Mouse (Mus musculus): ENCODE measurements around the gene Baiap2l1. TPM values are rescaled to one million over a fixed set of nuclear protein-coding genes. Genes with fewer than 3 reads are reported as not detected.

The Baiap2l1 gene
- polyA plus RNA-seq, 1 experiment: 2.3 TPM

- H3K27me3 ChIP-seq (ENCODE audit: control insufficient read depth, insufficient read depth, low read length): no peaks in the 10 kb centered on the region
- no peaks in the 10 kb centered on the region for H3K36me3 ChIP-seq (ENCODE audit: control insufficient read depth, insufficient read depth, low read length)
- TF ChIP-seq CTCF (IDR thresholded peaks at IDR 0.05; ENCODE audit: control insufficient read depth, insufficient read depth, insufficient replicate concordance, low read depth, low read length) (no peak), POLR2A (IDR thresholded peaks at IDR 0.05; ENCODE audit: control insufficient read depth, low read depth, low read length) (no peak)
- no peak overlapping the region for H3K27ac ChIP-seq (ENCODE audit: control insufficient read depth, insufficient read depth, low read depth, low read length)
- H3K4me1 ChIP-seq (ENCODE audit: control insufficient read depth, insufficient read depth, low read length): no peaks in the 10 kb centered on the region
- H3K4me3 ChIP-seq (ENCODE audit: control insufficient read depth, low read depth, low read length): no peak overlapping the region
Measured at GRCm38 (mm10) chr5:144276898-144277630, 80.8 kb downstream of the Baiap2l1 start.

- H3K4me3 ChIP-seq (ENCODE audit: control insufficient read depth, low read depth, low read length): no peak overlapping the region
- H3K27me3 ChIP-seq (ENCODE audit: control insufficient read depth, insufficient read depth, low read length): no peaks in the 10 kb centered on the region
- TF ChIP-seq POLR2A (IDR thresholded peaks at IDR 0.05; ENCODE audit: control insufficient read depth, low read depth, low read length): no peak
- TF ChIP-seq CTCF (IDR thresholded peaks at IDR 0.05; ENCODE audit: control insufficient read depth, insufficient read depth, insufficient replicate concordance, low read depth, low read length): no peak
- H3K36me3 ChIP-seq (ENCODE audit: control insufficient read depth, insufficient read depth, low read length): no peaks in the 10 kb centered on the region
- no peak overlapping the region for H3K27ac ChIP-seq (ENCODE audit: control insufficient read depth, insufficient read depth, low read depth, low read length)
- H3K4me1 ChIP-seq (ENCODE audit: control insufficient read depth, insufficient read depth, low read length): no peaks in the 10 kb centered on the region
Measured at GRCm38 (mm10) chr5:144274904-144275303, 83.0 kb downstream of the Baiap2l1 start.

GRCm38 (mm10) chr5:144271772-144272171 is 86.1 kb downstream of the Baiap2l1 start:
- no peaks in the 10 kb centered on the region for H3K4me1 ChIP-seq (ENCODE audit: control insufficient read depth, insufficient read depth, low read length)
- TF ChIP-seq CTCF (IDR thresholded peaks at IDR 0.05; ENCODE audit: control insufficient read depth, insufficient read depth, insufficient replicate concordance, low read depth, low read length) (no peak), POLR2A (IDR thresholded peaks at IDR 0.05; ENCODE audit: control insufficient read depth, low read depth, low read length) (no peak)
- H3K27me3 ChIP-seq (ENCODE audit: control insufficient read depth, insufficient read depth, low read length): no peaks in the 10 kb centered on the region
- H3K36me3 ChIP-seq (ENCODE audit: control insufficient read depth, insufficient read depth, low read length): no peaks in the 10 kb centered on the region
- no peak overlapping the region for H3K4me3 ChIP-seq (ENCODE audit: control insufficient read depth, low read depth, low read length)
- no peak overlapping the region for H3K27ac ChIP-seq (ENCODE audit: control insufficient read depth, insufficient read depth, low read depth, low read length)

- no peak for TF ChIP-seq POLR2A (IDR thresholded peaks at IDR 0.05; ENCODE audit: control insufficient read depth, low read depth, low read length)
- TF ChIP-seq CTCF (IDR thresholded peaks at IDR 0.05; ENCODE audit: control insufficient read depth, insufficient read depth, insufficient replicate concordance, low read depth, low read length): no peak
- Histone ChIP-seq H3K4me1 (ENCODE audit: control insufficient read depth, insufficient read depth, low read length) (no peaks in the 10 kb centered on the region), H3K27ac (ENCODE audit: control insufficient read depth, insufficient read depth, low read depth, low read length) (no peak overlapping the region), H3K27me3 (ENCODE audit: control insufficient read depth, insufficient read depth, low read length) (no peaks in the 10 kb centered on the region), H3K4me3 (ENCODE audit: control insufficient read depth, low read depth, low read length) (no peak overlapping the region), H3K36me3 (ENCODE audit: control insufficient read depth, insufficient read depth, low read length) (no peaks in the 10 kb centered on the region)
Measured at GRCm38 (mm10) chr5:144271118-144271517, 86.8 kb downstream of the Baiap2l1 start.

- H3K4me3 ChIP-seq (ENCODE audit: control insufficient read depth, low read depth, low read length): no peak overlapping the region
- H3K27me3 ChIP-seq (ENCODE audit: control insufficient read depth, insufficient read depth, low read length): no peaks in the 10 kb centered on the region
- TF ChIP-seq CTCF (IDR thresholded peaks at IDR 0.05; ENCODE audit: control insufficient read depth, insufficient read depth, insufficient replicate concordance, low read depth, low read length) (no peak), POLR2A (IDR thresholded peaks at IDR 0.05; ENCODE audit: control insufficient read depth, low read depth, low read length) (no peak)
- H3K27ac ChIP-seq (ENCODE audit: control insufficient read depth, insufficient read depth, low read depth, low read length): no peak overlapping the region
- H3K36me3 ChIP-seq (ENCODE audit: control insufficient read depth, insufficient read depth, low read length): no peaks in the 10 kb centered on the region
- H3K4me1 ChIP-seq (ENCODE audit: control insufficient read depth, insufficient read depth, low read length): no peaks in the 10 kb centered on the region
Measured at GRCm38 (mm10) chr5:144270420-144270819, 87.5 kb downstream of the Baiap2l1 start.

- Histone ChIP-seq H3K27ac (ENCODE audit: control insufficient read depth, insufficient read depth, low read depth, low read length) (no peak overlapping the region), H3K27me3 (ENCODE audit: control insufficient read depth, insufficient read depth, low read length) (no peaks in the 10 kb centered on the region), H3K4me1 (ENCODE audit: control insufficient read depth, insufficient read depth, low read length) (no peaks in the 10 kb centered on the region), H3K36me3 (ENCODE audit: control insufficient read depth, insufficient read depth, low read length) (no peaks in the 10 kb centered on the region), H3K4me3 (ENCODE audit: control insufficient read depth, low read depth, low read length) (no peak overlapping the region)
- TF ChIP-seq CTCF (IDR thresholded peaks at IDR 0.05; ENCODE audit: control insufficient read depth, insufficient read depth, insufficient replicate concordance, low read depth, low read length): no peak
- TF ChIP-seq POLR2A (IDR thresholded peaks at IDR 0.05; ENCODE audit: control insufficient read depth, low read depth, low read length): no peak
Measured at GRCm38 (mm10) chr5:144269926-144270325, 88.0 kb downstream of the Baiap2l1 start.

- Histone ChIP-seq H3K27ac (ENCODE audit: control insufficient read depth, insufficient read depth, low read depth, low read length) (no peak overlapping the region), H3K36me3 (ENCODE audit: control insufficient read depth, insufficient read depth, low read length) (no peaks in the 10 kb centered on the region)
- TF ChIP-seq CTCF (IDR thresholded peaks at IDR 0.05; ENCODE audit: control insufficient read depth, insufficient read depth, insufficient replicate concordance, low read depth, low read length) (no peak), POLR2A (IDR thresholded peaks at IDR 0.05; ENCODE audit: control insufficient read depth, low read depth, low read length) (no peak)
Measured at GRCm38 (mm10) chr5:144267535-144268241, 90.2 kb downstream of the Baiap2l1 start.

More at GRCm38 (mm10) chr5:144267535-144268241, 90.2 kb downstream of the Baiap2l1 start:
- no peak overlapping the region for H3K4me3 ChIP-seq (ENCODE audit: control insufficient read depth, low read depth, low read length)
- H3K27me3 ChIP-seq (ENCODE audit: control insufficient read depth, insufficient read depth, low read length): no peaks in the 10 kb centered on the region
- H3K4me1 ChIP-seq (ENCODE audit: control insufficient read depth, insufficient read depth, low read length): no peaks in the 10 kb centered on the region; the same call in 1 of the 2 replicates
